Mouse (Mus musculus) layer of hippocampus, postnatal 14 days (tissue): ENCODE measurements around the gene Phf2. TPM values are rescaled to one million over a fixed set of nuclear protein-coding genes. Genes with fewer than 3 reads are reported as not detected.
"Not testable (repeated sequence)": the region's sequence is repeated elsewhere in the genome, so short reads cannot be mapped to it uniquely, and the experiment has no call there.

ENCODE experiments used
- DNase-seq, 2 experiments: peaks; one replicate each; pipeline ENCODE4 v3.0.0; 2021 to 2022; ENCODE audit warnings: low spot score in 2 of 2, mixed read lengths in 1 of 2
- total RNA-seq, 2 experiments: library from RNA; stranded (reverse); gene quantifications; 2 replicates each; pipeline ENCODE4 v1.2.3; 2021

The Phf2 gene
- total RNA-seq, 2 experiments from 2014 or later: 30.5 to 30.8 TPM

DNA sequence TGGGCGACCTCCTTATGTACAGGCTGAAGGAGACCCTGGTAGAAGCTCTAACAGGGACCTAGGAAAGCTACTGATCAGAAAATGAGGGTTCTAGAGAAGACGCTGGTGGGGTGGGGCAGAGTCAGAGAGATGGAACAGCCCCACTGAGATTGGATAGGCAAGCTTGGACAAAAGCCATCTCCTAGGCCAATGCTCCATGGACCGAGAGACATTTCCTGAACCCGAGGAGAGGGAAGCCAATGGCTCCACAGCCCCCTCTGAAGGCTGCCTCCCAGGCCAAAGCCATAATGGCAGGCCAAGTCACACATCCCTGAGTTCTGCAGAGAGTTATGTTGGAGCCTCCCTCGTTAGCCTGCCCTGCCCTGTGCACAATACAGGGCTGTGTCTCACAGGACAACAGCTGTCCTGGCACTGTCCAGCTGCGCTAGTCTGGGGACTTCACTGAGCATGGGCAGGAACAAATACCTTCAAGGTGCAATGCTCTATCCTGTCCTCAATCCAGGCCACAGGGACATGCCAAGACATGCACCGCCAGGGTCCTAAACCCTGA lies 60.6 kb downstream of the Phf2 start:
- DNase-seq: no peak

DNA sequence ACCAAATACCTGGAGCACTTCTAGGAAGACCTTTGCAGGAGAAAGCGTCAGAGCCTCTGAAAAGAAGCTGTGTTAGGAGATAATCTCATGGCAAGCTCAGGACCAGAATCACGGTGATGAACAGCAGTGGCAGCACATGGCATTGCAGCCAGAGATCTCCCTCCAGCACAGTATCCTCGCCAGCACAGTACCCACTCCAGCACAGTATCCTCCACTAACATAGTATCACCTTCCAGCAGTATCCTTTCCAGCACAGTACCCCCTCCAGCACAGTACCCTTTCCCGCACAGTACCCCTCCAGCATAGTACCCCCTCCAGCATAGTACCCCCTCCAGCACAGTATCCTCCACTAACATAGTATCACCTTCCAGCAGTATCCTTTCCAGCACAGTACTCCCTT lies 61.3 kb downstream of the Phf2 start:
- DNase-seq: not testable (repeated sequence)

DNA sequence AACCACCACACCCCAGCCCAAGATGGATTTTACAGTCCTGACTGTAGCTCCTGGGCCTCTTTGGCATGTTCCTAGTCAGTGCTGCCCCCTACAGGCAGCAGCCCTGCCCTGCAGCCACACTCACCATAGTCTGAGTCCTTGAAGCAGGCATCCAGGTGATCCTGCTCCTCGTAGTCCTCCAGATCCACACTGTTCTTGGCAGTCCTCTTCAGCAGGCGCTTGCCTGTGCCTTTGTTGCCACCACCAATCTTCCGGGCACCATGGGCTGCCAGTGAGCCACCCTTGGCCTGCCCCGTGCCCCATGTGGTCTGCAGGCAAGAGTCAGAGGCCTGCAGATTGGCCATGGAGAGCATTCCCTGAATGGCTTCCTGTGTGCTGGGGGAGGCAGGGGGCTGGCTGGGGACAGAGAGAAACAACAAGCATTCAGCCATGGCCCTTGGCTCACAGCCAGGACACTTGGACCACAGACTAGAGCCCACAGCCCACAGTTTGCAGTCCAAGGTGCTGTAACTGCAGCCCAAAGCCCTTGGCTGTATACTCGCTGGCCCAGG lies 63.4 kb downstream of the Phf2 start:
- DNase-seq: peak; percentile 56 to 77

DNA sequence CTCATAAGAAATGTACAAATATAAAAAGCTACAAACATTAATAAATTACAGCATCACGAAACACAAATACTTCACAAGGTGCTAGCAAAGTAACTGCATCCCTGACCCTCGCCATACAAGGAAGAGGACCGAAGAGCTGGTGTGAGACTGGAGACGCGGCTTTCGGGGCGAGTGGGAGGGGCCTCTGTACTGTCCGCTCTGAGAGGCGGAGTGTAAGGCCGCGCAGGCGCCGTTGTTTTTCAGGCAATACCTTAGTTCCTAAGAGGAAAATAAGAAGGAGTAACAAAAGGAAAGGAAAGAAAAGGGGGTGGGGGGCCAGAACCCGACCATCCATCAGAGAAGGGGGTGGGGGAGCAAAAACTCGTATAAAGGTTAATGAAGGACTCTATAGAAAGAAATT lies 68.7 kb downstream of the Phf2 start:
- DNase-seq: no peak

DNA sequence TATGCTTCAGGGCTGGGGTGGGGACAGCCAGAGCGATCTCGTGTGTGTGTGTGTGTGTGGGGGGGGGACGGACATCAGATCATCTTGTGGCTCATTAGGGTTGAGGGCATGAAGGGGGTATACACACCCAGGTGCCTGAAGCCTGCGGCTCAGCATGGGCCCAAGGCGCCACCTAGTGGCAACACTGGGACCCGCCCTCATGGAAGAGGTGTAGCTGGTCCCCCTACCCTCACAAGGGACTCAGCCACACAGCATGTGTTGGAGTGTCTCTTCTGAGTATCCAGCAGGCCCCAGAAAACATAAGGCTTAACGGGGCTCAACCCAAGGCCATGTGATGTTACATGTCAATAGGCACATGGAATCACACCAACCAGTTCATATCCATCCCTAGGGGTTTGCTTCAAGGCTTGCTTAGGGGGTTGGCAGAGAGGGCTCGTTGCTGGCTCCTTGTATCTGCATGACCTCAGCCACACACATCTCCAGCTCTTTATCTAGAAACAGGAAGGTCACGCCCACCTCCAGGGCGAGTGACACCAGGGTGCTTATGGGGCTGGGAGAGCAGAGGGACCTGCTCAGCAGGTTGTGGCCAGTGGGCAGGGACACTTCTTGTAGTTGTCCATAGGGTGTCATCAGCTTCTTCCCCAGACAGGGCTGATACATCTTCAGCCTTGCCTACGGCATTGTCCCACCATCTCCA lies 69.9 kb downstream of the Phf2 start:
- peak; percentile 70 to 74 for DNase-seq

DNA sequence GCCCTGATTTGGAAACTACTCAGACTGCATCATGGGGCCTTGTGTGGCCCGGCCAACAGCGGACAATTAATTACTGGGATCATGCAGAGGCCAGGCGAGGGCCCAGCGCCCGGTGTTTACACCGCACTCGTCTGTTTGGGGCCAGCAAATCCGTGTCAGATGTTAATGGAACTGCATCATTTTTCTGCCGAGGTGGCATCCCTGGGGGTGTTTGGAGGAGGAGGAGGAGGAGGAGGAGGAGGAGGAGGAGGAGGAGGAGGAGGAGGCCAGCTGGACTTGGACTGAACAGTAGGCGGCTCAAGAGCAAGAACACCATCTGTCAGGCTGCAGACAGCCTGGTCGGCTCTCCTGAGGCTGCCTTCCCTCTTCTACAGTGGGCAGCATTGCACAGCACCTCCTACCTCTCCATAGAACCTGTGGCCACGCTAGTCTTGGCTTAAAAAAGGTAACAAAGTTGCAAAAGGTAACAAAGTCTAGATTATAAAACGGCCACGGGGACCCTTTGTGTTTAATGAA lies 72.6 kb downstream of the Phf2 start:
- DNase-seq: peak in 1 of 2 experiments; percentile 15

DNA sequence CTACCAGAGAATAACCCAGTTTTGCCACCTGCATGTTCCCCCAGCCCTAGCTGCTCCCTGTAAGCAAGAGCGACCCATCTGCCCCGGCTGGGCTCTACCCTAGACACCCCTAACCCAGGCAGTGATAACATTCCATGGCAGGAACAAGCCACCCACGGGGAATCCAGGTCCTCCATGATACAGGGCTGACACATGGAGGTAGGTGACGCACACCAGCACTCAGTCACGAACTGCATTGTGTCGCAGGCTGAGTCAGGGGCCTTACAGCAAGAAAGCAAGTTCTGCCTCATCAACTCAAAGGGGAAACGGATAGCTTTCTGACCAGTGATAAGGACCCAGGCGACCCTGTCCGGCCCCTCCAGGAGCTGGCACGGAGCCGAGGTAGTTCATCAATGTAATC lies 74.0 kb downstream of the Phf2 start:
- DNase-seq: no peak

DNA sequence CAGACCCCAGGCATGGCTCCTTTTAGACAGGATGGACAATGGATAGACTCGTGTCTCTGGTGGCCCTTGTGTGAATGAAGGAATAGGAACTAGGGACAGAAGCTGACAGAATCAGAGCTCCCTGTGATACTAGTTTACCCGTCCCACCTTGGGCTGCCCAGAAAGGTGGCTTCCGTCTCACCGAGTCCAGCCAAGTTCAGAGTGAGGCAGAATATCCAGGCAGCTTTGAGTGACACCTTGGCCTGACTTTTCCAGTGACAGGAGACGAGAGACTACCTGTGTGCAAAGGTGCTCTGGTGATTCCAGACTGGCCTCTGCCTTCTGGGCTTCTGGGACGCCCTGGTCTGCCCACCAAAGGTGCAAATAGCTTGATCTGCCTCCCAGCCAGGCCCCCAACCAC lies 75.2 kb downstream of the Phf2 start:
- DNase-seq: no peak

DNA sequence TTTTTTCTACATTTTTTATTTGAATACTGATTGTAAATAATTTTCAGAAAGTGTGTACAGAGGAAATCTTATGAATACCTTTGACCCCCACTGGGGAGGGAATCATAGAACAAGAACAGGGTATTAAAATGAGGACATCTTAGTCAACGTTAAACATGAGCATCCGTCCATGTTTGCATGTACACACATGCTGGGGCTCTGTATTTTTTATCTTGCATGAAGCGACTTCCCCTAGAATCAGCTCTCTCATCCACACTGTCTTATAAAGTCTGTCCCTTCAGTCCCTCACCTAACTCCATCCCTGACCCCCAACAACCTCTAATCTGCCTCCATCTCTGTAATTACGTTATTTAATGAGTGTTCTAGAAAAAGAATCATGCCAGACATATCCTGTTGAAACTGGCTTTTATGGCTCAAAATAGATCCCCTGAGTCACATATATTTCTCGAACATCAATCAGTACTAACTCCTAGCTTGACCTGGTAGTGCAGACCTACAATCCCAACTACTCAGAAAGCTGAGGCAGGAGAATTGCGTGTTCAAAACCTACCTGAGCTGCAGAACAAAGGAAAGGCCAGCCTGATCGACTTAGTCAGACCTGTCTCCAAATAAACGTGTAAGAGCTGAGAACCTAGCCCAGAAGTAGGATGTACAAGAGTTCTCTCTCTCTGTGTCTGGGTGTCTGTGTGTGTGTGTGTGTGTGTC lies 86.2 kb downstream of the Phf2 start:
- DNase-seq: no peak

DNA sequence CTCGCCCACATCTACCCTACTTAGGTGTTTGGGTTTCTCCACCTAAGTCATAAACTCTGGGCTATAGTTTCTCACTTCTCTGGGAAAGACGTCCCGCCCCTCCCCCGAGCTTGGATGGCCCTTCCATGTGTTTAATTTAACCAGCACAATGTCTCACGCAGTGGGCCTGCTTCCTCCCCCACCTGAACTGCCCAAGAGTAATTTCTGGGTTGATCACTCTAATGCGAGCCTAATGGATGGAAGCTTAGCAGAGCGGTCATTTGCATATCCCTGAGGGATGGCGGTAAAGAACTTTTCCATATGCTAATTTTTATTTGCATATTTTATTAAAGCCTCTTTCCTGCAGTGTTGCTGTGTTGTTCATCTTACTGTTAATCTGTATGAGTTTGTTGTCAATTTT lies 86.8 kb downstream of the Phf2 start:
- DNase-seq: no peak

DNA sequence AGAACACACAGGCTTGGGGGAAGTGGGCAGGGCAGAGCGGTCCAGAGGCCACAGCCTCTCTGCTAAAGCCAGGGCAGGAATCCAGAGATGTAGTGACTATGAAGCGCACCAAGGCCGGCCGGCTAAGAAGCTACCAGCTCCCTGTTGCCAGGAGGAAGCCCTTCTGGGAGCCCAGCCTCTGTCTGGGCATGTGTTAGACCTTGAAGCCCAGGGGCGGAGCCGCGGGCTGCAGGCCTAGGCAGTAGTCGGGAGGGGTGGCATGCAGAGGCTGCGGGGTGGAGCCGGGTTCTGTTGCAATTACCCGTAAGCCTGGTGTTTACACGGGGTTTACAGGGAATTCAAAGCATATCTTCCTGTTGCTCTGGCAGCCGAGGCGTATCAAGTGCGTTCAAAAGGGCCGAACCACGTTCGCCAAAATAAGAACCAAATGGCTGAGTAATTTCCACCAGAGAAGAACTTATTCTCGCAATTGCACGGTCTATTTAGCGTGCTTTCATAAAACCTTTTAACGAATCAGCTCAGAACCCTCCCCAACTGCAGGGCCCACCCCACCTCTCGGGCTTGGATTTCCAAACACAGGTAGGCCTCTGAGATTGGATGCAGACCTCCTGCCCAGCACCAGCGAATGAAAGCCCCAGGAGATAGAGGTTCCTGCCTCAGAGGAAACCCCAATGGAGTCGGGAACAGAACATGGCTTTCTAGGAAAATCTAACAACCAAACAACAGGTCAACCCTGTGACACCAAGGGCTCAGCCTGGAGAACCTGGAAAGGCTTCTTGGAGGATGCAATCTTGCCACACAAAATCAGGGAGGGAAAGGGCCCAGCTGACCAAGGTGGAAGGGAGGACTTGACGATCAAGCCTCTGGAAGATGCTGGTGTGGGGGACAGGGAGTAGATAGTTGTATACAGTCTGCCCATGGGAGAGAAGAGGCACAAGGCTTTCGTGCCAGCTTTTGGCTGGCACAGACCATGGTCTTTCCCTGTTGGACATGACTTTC lies 87.9 kb downstream of the Phf2 start:
- DNase-seq: no peak

DNA sequence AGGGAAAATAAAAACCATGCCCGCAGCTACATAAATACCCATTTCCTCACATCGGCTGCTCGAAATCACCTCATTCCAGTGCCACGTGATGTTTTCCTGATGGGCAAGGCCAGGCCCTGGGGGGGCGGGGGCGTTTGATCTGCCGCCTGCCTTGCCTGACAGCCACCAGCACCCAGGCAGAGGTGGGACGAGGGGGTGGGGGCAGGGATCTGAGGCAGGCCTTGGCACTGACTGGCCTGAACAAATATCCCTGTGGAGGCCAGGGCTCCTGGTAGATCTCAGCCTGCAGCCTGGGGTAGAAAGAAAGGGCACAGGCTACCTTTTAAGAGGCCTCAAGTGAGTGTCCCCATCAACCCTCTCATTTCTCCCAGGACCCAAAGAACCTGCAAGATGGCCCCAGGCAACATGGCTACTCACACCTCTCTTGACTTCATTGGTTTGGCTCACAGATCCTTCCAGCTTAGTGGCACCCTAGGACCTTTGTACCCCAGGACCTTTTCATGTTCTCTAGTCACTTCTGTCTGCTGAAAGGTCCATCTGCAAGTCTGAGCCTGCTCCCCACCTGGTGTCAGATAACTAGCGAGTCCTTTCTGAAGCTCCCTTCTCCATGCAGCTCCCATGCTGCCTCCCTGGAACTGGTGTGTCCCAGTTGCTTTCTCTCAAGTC lies 90.4 kb downstream of the Phf2 start:
- no peak for DNase-seq

DNA sequence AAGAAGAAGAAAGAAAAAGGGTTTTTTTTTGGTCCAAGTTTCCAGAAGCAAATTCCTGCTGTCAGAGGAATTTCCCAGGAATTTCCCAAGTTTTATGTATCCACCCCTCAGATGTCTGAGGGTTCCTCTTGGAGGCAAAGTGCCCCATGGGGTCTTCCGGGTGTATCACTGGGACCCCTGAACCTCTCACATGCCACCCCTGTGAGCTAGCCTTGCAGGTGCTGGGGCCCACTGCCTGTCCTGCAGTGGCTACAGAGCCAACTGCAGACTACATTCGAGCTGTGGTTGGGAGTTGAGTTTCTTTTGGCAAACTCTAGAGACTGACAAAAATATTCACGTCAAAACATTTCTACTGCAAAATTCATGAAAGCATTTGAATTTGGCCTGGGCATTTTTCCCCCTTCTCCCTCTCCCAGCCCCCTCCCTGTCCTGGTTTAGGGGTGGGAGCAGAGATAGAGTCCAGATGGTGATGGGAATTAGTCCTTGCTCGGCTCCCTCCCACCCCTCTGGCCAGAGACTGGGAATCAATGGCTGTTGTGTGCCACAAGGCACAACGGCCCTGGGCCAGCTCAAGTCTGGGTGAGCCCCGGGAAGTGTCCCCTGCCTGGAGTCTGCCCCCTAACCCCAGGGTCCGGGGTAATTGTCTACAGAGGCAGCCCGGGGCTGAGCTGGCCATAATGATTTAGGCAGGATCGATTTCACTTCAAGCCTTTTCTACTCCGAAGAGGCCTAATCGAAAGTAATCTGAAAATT lies 91.2 kb downstream of the Phf2 start:
- DNase-seq: no peak

DNA sequence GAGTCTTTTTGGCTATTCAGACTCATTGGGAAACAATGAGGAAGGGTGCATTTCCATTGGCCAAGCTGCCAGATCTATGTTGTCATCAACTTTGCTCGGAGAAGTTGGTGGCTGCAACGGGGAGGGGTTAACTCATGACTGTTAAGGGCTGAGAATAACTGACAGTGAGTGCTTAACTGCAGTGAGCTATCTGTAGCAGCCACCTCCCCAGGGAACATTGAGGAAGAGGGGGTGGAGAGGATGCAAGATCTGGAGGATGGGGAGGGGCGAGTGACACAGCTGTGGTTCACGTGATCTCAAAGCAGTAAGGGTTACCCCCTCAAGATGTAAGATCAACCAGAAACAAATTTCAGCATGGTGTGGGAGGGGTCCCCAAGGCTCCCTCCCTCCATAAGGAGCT lies 92.8 kb downstream of the Phf2 start:
- no peak for DNase-seq

DNA sequence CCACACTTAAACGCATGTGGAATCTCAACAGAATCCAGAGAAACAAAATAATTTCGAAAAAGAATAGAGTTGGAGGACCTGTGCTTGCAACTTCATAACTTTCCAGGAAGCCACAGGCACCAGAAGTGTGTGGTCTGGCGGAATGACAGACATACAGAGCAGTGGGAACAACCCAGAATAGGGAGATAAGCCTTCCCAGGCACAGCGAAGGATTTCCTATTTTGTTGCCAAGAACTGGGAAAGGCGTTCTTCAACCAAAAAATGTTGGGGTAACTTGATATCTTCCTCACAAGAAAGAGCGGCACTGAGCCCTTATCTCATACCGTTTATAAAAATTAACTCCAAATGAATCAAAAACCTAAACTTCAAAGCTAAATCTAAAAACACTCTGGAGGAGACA lies 96.4 kb downstream of the Phf2 start:
- no peak for DNase-seq

DNA sequence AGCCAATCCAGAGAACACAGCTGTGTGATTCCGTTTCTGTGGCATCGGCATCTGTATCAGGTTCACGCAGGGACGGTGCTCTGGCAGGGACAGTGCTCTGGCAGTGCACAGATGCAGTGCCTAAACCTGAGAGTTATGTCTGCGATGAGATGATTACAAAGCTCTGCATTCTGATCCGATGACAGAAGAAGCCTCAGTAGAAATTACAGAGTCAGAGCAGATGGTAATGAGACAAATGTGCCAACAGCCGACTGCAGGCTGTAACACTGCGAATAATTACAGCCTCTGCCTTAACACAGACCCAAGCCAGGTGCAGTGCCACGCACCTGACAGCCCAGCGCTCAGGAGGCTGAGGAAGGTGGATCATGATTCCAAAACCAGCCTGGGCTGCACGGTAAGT lies 102.8 kb downstream of the Phf2 start:
- DNase-seq: peak; percentile 12 to 34

DNA sequence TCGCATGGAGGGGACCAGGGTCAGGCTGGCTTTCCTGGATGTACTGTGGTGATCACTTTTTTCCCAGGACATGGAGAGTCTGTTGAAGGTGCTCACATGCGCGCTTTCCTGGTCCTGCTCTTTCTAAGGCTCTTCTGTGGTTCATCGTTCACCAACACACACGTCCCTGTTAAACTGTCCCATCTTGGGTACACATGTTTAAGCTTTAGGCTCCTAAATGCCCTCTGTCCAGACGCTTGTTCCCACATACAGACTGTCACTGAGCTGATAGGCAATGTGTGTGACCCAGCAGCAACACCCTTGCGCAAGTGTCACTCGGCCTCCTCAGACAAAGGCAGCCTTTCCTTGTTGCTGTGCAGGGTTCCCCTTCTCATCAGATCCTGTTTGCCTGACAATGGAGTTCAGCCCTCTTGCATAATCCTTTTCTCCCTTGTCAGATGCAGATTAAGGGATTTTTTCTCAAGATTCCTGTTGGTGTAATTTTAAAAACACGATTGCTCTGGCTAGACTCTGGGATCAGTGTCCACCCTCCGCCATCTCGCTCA lies 107.1 kb downstream of the Phf2 start:
- no peak for DNase-seq

DNA sequence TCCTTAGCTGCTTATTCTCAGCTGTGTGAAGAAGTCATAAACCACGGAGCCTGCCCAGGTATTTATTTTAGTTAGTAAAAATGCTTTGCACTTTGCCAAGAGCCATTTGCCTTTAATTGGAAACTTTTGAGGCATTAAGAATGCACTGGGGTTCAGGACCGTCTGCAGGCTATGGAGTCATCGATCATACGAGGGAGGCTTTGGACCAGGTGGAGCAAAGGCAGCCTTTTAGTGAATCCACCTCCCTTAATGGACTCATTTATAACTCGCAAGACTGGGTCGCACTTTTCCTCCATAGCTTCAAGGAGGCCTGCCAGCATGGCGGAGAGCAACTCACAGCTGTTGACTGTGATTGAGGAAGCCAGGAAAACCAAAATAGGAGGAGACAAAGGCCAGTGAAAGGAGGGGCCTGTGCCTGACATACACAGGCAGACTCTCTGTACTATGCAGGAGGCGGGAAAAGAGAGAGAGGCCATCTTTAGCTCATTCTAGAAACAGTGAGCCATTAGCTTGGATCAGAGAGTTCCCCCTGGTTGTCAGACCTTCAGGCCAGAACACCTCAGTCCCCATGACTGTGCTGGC lies 110.0 kb downstream of the Phf2 start:
- no peak for DNase-seq

DNA sequence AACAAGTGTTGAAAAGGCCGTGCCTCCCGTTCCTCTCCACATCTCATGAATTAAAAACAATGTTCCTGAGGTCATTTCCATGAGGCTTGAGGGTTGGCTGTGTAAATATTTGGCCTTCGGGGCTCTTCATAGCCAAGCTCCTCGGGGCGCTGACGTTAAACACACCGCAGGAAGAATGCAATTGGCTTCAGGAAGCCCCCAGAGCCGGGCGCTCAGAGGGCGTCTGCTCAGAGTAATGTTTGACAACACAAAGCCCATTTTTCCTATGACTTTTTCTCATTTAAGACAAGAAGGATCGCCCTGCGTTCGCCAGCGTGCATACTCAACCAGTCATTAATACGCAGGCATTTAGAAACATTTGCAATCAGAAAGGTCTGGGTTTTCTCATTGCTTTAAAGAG lies 114.2 kb downstream of the Phf2 start:
- no peak for DNase-seq
